ENCODE assay signal across 11 mouse cellular contexts in the genomic region with DNA sequence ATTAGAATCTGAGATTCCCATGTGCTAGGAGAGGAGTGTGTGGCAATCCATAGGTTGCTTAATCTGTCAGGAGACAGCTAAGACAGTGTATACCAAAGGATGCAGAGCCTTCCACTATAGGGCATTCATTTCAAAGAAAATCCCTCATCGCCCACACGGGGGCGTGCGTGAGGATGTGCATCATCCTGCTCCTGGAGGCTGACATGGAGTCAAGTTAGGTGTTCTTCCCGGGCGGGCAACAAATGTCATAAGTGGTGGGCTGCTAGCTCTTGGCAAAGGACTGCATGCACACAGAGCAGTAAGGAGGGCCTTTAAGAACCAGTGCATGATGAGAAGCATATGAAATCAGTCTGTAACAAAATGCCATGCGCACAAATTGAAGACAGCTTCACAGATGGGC.
DNase-seq lines count a peak whose midpoint lies in the region; TF ChIP-seq lines count a peak whose summit lies in the region.
"Had no signal": no experiment of that assay in that cellular context is flagged by ENCODE, and none has a peak within 500 bp of the region (broad histone marks: within the 10 kb centered on the region; RNA-seq: fewer than 3 reads in every experiment).

No protein-coding gene starts in this region.

- in situ Hi-C loops in CH12.LX (cut with MboI; ENCODE audit: low pct_ligation_motif_present, low pct_unique_long_range_greater_than_20kb, low sequenced_read_pairs): no loop called here

- H3K27ac ChIP-seq in CH12.LX (ENCODE audit: insufficient read depth, low read depth): no peak overlapping the region
- H3K27ac ChIP-seq: embryonic facial prominence, embryonic 15.5 days; midbrain, embryonic 15.5 days; stomach, embryonic 15.5 days had no signal

- dilution Hi-C loops in CH12.LX (cut with MboI; ENCODE audit: extremely low pct_ligation_motif_present, extremely low pct_unique_long_range_greater_than_20kb, low sequenced_read_pairs): no loop called here

- no peaks in the 10 kb centered on the region for H3K79me2 ChIP-seq in CH12.LX (replicated peaks; ENCODE audit: control insufficient read depth, extremely low read depth, insufficient read depth, poor library complexity, severe bottlenecking)

- no peak overlapping the region for H3K4me3 ChIP-seq in CH12.LX (replicated peaks in 1 of 3; ENCODE audit: low read depth in 2 of 3, low read length in 2 of 3, poor library complexity in 1 of 3)
- H3K4me3 ChIP-seq: embryonic facial prominence, embryonic 15.5 days; midbrain, embryonic 15.5 days; stomach, embryonic 15.5 days had no signal

- intact Hi-C loops in left cerebral cortex, postnatal 4 days (cut with DNase I): no loop called here
- intact Hi-C loops in left cerebral cortex, postnatal 14 days (cut with DNase I): no loop called here

- TF ChIP-seq POLR2A in CH12.LX (IDR thresholded peaks at IDR 0.05; ENCODE audit: low read depth, low read length): no peak

- no peaks in the 10 kb centered on the region for H3K4me1 ChIP-seq in CH12.LX (ENCODE audit: control insufficient read depth in 1 of 2, insufficient read depth in 2 of 2)
- H3K4me1 ChIP-seq: midbrain, embryonic 15.5 days; stomach, embryonic 15.5 days had no signal

- H3K4me2 ChIP-seq in CH12.LX (ENCODE audit: insufficient read depth, low read depth, poor library complexity, severe bottlenecking): no peak overlapping the region
- H3K4me2 ChIP-seq: embryonic facial prominence, embryonic 15.5 days; midbrain, embryonic 15.5 days; stomach, embryonic 15.5 days had no signal

- H3K9ac ChIP-seq in CH12.LX (ENCODE audit: insufficient read depth, low read depth): no peak overlapping the region
- H3K9ac ChIP-seq: embryonic facial prominence, embryonic 15.5 days; midbrain, embryonic 15.5 days; stomach, embryonic 15.5 days had no signal

- H3K9me3 ChIP-seq in CH12.LX (replicated peaks; ENCODE audit: low read length): no peaks in the 10 kb centered on the region
- H3K9me3 ChIP-seq: embryonic facial prominence, embryonic 15.5 days; midbrain, embryonic 15.5 days; stomach, embryonic 15.5 days had no signal

- H3K36me3 ChIP-seq in CH12.LX (replicated peaks in 1 of 2; ENCODE audit: control insufficient read depth in 1 of 2, insufficient read depth in 1 of 2, low read length in 1 of 2): no peaks in the 10 kb centered on the region
- H3K36me3 ChIP-seq: embryonic facial prominence, embryonic 15.5 days; midbrain, embryonic 15.5 days; stomach, embryonic 15.5 days had no signal

- peak; percentile 27 to 43 for DNase-seq in cerebellum, postnatal 10 days
- no peak for DNase-seq in cerebellum, adult 9-11 months
- DNase-seq in left cerebral cortex, postnatal 4 days: peak; percentile 7
- no peak for DNase-seq in left cerebral cortex, postnatal 14 days (ENCODE audit: low spot score in 2 of 2)
- peak; percentile 21 for DNase-seq in CH12.LX (ENCODE audit: extremely low read depth)
- DNase-seq in embryo, embryonic 10 days (ENCODE audit: low spot score): peak; percentile 63
- DNase-seq in urinary bladder, postnatal 10 days (ENCODE audit: low spot score): no peak
- no peak for DNase-seq in natural killer cell, adult 2 months (ENCODE audit: low spot score in 2 of 2)

- TF ChIP-seq CTCF in CH12.LX (conservative IDR thresholded peaks at IDR 0.05 in 1 of 2, IDR thresholded peaks at IDR 0.05 in 1 of 2; ENCODE audit: low read depth in 2 of 2, low read length in 2 of 2): peak; percentile 19 to 52; a peak in 2 of 4 replicates

- no peak; the same call in none of the 2 replicates for TF ChIP-seq RAD21 in CH12.LX (IDR thresholded peaks at IDR 0.05; ENCODE audit: low read depth, low read length)

- peaks cover 14% of the 10 kb centered on the region for H3K27me3 ChIP-seq in CH12.LX (replicated peaks)
- H3K27me3 ChIP-seq: embryonic facial prominence, embryonic 15.5 days; midbrain, embryonic 15.5 days; stomach, embryonic 15.5 days had no signal

- TF ChIP-seq EP300 in CH12.LX (IDR thresholded peaks at IDR 0.05; ENCODE audit: low read length): no peak

TF ChIP-seq in CH12.LX, 34 proteins besides CTCF, POLR2A, EP300 and RAD21:
- no peak for TF ChIP-seq CHD1 (IDR thresholded peaks at IDR 0.05; ENCODE audit: low read depth, low read length)
- TF ChIP-seq ZKSCAN1 (IDR thresholded peaks at IDR 0.05; ENCODE audit: borderline replicate concordance, low read depth, low read length): no peak
- no peak for TF ChIP-seq IRF4 (IDR thresholded peaks at IDR 0.05; ENCODE audit: low read depth, low read length)
- peak; percentile 36; the same call in 1 of the 2 replicates for TF ChIP-seq SMC3 (IDR thresholded peaks at IDR 0.05; ENCODE audit: low read depth, low read length)
- TF ChIP-seq MEF2A (IDR thresholded peaks at IDR 0.05; ENCODE audit: borderline replicate concordance, low read depth, low read length): no peak

Comparison
In these comparisons a context has a peak if more than half of its experiments do, and no peak if none do; other contexts are left out.
1. DNase-seq: peak in cerebellum, postnatal 10 days (2 of 2), left cerebral cortex, postnatal 4 days (single experiment), CH12.LX (single experiment) and embryo, embryonic 10 days (single experiment); none in cerebellum, adult 9-11 months (single experiment), left cerebral cortex, postnatal 14 days (0 of 2), urinary bladder, postnatal 10 days (single experiment) and natural killer cell, adult 2 months (0 of 2).